17 mouse cellular contexts compared by ENCODE assay signal in the genomic region with DNA sequence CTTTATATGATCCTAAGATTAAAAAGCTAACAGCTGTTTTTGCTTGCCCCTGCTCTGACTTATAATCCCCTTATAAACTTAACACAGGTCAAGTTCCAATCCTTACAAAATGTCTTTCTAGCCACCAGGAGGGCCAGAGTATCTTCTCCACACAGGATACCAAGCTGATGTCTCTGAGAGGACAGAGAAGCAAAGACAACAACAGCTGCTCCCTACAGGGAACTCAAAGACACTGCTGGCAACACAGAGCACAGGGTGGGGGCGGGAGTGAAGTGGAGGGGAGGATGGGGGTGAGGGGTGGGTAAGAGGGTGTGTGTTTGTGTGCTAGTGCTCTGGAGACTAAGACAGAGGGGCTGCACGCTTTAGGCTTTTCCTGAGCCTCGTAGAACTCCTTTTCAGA. TPM values are rescaled to one million over a fixed set of nuclear protein-coding genes. Genes with fewer than 3 reads are reported as not detected.
DNase-seq lines count a peak whose midpoint lies in the region; ATAC-seq and TF ChIP-seq lines count a peak whose summit lies in the region.
"Had no signal": no experiment of that assay in that cellular context is flagged by ENCODE, and none has a peak within 500 bp of the region (broad histone marks: within the 10 kb centered on the region; RNA-seq: fewer than 3 reads in every experiment).

No protein-coding gene starts in this region.

- peaks cover 22% of the 10 kb centered on the region for H3K36me3 ChIP-seq in heart, embryonic 12.5 days
- H3K36me3 ChIP-seq in midbrain, embryonic 11.5 days (ENCODE audit: control insufficient read depth, insufficient read depth, low read length): no peaks in the 10 kb centered on the region
- H3K36me3 ChIP-seq in midbrain, embryonic 16.5 days (ENCODE audit: control insufficient read depth, insufficient read depth, low read length): peaks cover 6% of the 10 kb centered on the region; the same call in 1 of the 2 replicates
- peaks cover 9% of the 10 kb centered on the region; the same call in 1 of the 2 replicates for H3K36me3 ChIP-seq in midbrain, postnatal 0 days (ENCODE audit: insufficient read depth, low read length)
- H3K36me3 ChIP-seq: intestine, embryonic 15.5 days had no signal

- H3K4me2 ChIP-seq in heart, embryonic 12.5 days: no peak overlapping the region
- no peak overlapping the region for H3K4me2 ChIP-seq in midbrain, embryonic 11.5 days
- H3K4me2 ChIP-seq in midbrain, embryonic 16.5 days (ENCODE audit: low read length): no peak overlapping the region
- no peak overlapping the region for H3K4me2 ChIP-seq in midbrain, postnatal 0 days (ENCODE audit: low read depth, low read length, poor library complexity, severe bottlenecking)
- H3K4me2 ChIP-seq: forebrain, embryonic 15.5 days; intestine, embryonic 15.5 days; liver, embryonic 15.5 days had no signal

- no peak overlapping the region for H3K27ac ChIP-seq in heart, embryonic 12.5 days (ENCODE audit: poor library complexity, severe bottlenecking)
- no peak overlapping the region for H3K27ac ChIP-seq in midbrain, embryonic 11.5 days (ENCODE audit: low read depth, low read length)
- H3K27ac ChIP-seq in midbrain, embryonic 16.5 days (ENCODE audit: low read length): no peak overlapping the region
- no peak overlapping the region for H3K27ac ChIP-seq in midbrain, postnatal 0 days (ENCODE audit: low read depth, low read length)
- H3K27ac ChIP-seq: forebrain, embryonic 15.5 days; heart, adult 2 months; intestine, embryonic 15.5 days; liver, embryonic 15.5 days had no signal

- no peak for TF ChIP-seq CTCF in brain, embryonic 14.5 days (IDR thresholded peaks at IDR 0.05; ENCODE audit: borderline replicate concordance, extremely low read depth, insufficient read depth, insufficient read length)
- TF ChIP-seq CTCF in midbrain, postnatal 0 days (IDR thresholded peaks at IDR 0.05): no peak

- no peak for ATAC-seq in heart, embryonic 12.5 days (ENCODE audit: insufficient number of reproducible peaks, low FRiP score)
- peak; percentile 67 for ATAC-seq in midbrain, embryonic 11.5 days (ENCODE audit: low FRiP score)
- no peak for ATAC-seq in midbrain, embryonic 16.5 days
- peak; percentile 39; the same call in 1 of the 2 replicates for ATAC-seq in midbrain, postnatal 0 days (ENCODE audit: low FRiP score)
- ATAC-seq: forebrain, embryonic 15.5 days had no signal

- no peaks in the 10 kb centered on the region for H3K9me3 ChIP-seq in heart, embryonic 12.5 days (replicated peaks)
- no peaks in the 10 kb centered on the region for H3K9me3 ChIP-seq in midbrain, embryonic 11.5 days (ENCODE audit: control insufficient read depth, low read length)
- H3K9me3 ChIP-seq in midbrain, embryonic 16.5 days (replicated peaks; ENCODE audit: control insufficient read depth, low read length, poor library complexity, severe bottlenecking): no peaks in the 10 kb centered on the region
- H3K9me3 ChIP-seq in midbrain, postnatal 0 days (ENCODE audit: low read length): no peaks in the 10 kb centered on the region
- H3K9me3 ChIP-seq: forebrain, embryonic 15.5 days; intestine, embryonic 15.5 days; liver, embryonic 15.5 days had no signal

- no peak for DNase-seq in heart, postnatal 14 days
- no peak for DNase-seq in midbrain, embryonic 11.5 days (ENCODE audit: low spot score, missing footprints)
- DNase-seq in brain, embryonic 14.5 days (ENCODE audit: low read depth): peak; percentile 29
- DNase-seq in midbrain, postnatal 0 days (ENCODE audit: low spot score): peak; percentile 26
- DNase-seq in adrenal gland, postnatal 36 days: no peak
- DNase-seq: cerebellum, adult 18-20 months; gastrocnemius, postnatal 10 days; heart, adult 2 months; right cerebral cortex, postnatal 14 days; thymus, postnatal 4 days had no signal

- H3K9ac ChIP-seq in heart, embryonic 12.5 days: peak overlapping the region; percentile 39
- no peak overlapping the region for H3K9ac ChIP-seq in midbrain, embryonic 11.5 days (ENCODE audit: low read length)
- H3K9ac ChIP-seq in midbrain, embryonic 16.5 days (ENCODE audit: low read depth, low read length): no peak overlapping the region
- no peak overlapping the region for H3K9ac ChIP-seq in midbrain, postnatal 0 days (replicated peaks; ENCODE audit: low read length, poor library complexity, severe bottlenecking)
- H3K9ac ChIP-seq: forebrain, embryonic 15.5 days; intestine, embryonic 15.5 days; liver, embryonic 15.5 days had no signal

- no peaks in the 10 kb centered on the region for H3K27me3 ChIP-seq in heart, embryonic 12.5 days (replicated peaks)
- no peaks in the 10 kb centered on the region for H3K27me3 ChIP-seq in midbrain, embryonic 11.5 days (ENCODE audit: control insufficient read depth, insufficient read depth, low read length)
- H3K27me3 ChIP-seq in midbrain, embryonic 16.5 days (ENCODE audit: control insufficient read depth, insufficient read depth, low read depth, low read length): no peaks in the 10 kb centered on the region
- H3K27me3 ChIP-seq in midbrain, postnatal 0 days (ENCODE audit: insufficient read depth, low read length): no peaks in the 10 kb centered on the region
- H3K27me3 ChIP-seq: forebrain, embryonic 15.5 days; intestine, embryonic 15.5 days; liver, embryonic 15.5 days had no signal

- H3K4me1 ChIP-seq in heart, embryonic 12.5 days (replicated peaks): peaks cover 47% of the 10 kb centered on the region
- H3K4me1 ChIP-seq in midbrain, embryonic 11.5 days (ENCODE audit: control insufficient read depth, insufficient read depth, low read length): peaks cover 2% of the 10 kb centered on the region; the same call in 1 of the 2 replicates
- H3K4me1 ChIP-seq in midbrain, embryonic 16.5 days (ENCODE audit: control insufficient read depth, insufficient read depth, low read length): peaks cover 9% of the 10 kb centered on the region
- no peaks in the 10 kb centered on the region for H3K4me1 ChIP-seq in midbrain, postnatal 0 days (ENCODE audit: insufficient read depth, low read length)

- 57% methylated on average over 3 of the region's 3 CpGs for WGBS in heart, embryonic 12.5 days
- WGBS in midbrain, embryonic 11.5 days: 44% methylated on average over 3 of the region's 3 CpGs
- WGBS in midbrain, embryonic 16.5 days: 62% methylated on average over 3 of the region's 3 CpGs
- WGBS in midbrain, postnatal 0 days: 50% methylated on average over 3 of the region's 3 CpGs

- no peak for TF ChIP-seq POLR2A in brain, embryonic 14.5 days (IDR thresholded peaks at IDR 0.05; ENCODE audit: borderline replicate concordance, extremely low read depth, insufficient read depth, insufficient read length, poor library complexity, severe bottlenecking)

- no peak overlapping the region for H3K4me3 ChIP-seq in heart, embryonic 12.5 days
- H3K4me3 ChIP-seq in midbrain, embryonic 11.5 days (ENCODE audit: low read depth, low read length): no peak overlapping the region
- no peak overlapping the region for H3K4me3 ChIP-seq in midbrain, embryonic 16.5 days (ENCODE audit: low read depth, low read length)
- no peak overlapping the region for H3K4me3 ChIP-seq in midbrain, postnatal 0 days (ENCODE audit: low read depth, low read length)
- H3K4me3 ChIP-seq: forebrain, embryonic 15.5 days; heart, adult 2 months; intestine, embryonic 15.5 days; liver, embryonic 15.5 days had no signal

- intact Hi-C loops in heart, postnatal 14 days (cut with DNase I): no loop called here

RNA-seq across cellular contexts. Expression of gene Siah2, which starts 14.6 kb away (rescaled TPM):
- 6.7 and 8.2 TPM in 2 replicates for polyA plus RNA-seq in heart, embryonic 12.5 days (2016; fragmentation: Nextera tagmentation; extraction: Ambion mirVana)
- total RNA-seq in heart, postnatal 14 days (2021): 10 to 100 TPM; 13.9 to 14.2 TPM
- 3.7 and 4.0 TPM in 2 replicates for polyA plus RNA-seq in midbrain, embryonic 11.5 days (2014; fragmentation: Nextera tagmentation; extraction: Ambion mirVana)
- 8.9 and 10.7 TPM in 2 replicates for polyA plus RNA-seq in midbrain, embryonic 16.5 days (2015; fragmentation: Nextera tagmentation; extraction: Ambion mirVana)
- polyA plus RNA-seq in brain, embryonic 14.5 days (2012; rRNA removed): 11.1 and 16.2 TPM in 2 replicates
- total RNA-seq in midbrain, postnatal 0 days (2014; rRNA removed): 24.8 and 25.7 TPM in 2 replicates
- polyA plus RNA-seq in midbrain, postnatal 0 days (2015; fragmentation: Nextera tagmentation; extraction: Ambion mirVana): 11.4 and 13.1 TPM in 2 replicates
- total RNA-seq in adrenal gland, postnatal 36 days (2021): 10 to 100 TPM; 29.5 to 30.1 TPM

RNA-seq across cellular contexts. Expression of gene Erich6, which starts 40.6 kb away (rescaled TPM):
- 0.19 TPM in 1 of 2 replicates, not detected in the other for polyA plus RNA-seq in heart, embryonic 12.5 days (2016; fragmentation: Nextera tagmentation; extraction: Ambion mirVana)
- total RNA-seq in heart, postnatal 14 days (2021): under 1 TPM in 1 of 2 experiments, not detected in 1; 0.10 TPM
- polyA plus RNA-seq in midbrain, embryonic 11.5 days (2014; fragmentation: Nextera tagmentation; extraction: Ambion mirVana): 0.08 TPM in 1 of 2 replicates, not detected in the other
- polyA plus RNA-seq in midbrain, embryonic 16.5 days (2015; fragmentation: Nextera tagmentation; extraction: Ambion mirVana): 0.19 and 0.26 TPM in 2 replicates
- polyA plus RNA-seq in brain, embryonic 14.5 days (2012; rRNA removed): 0.26 and 0.33 TPM in 2 replicates
- total RNA-seq in midbrain, postnatal 0 days (2014; rRNA removed): 0.66 and 1.5 TPM in 2 replicates
- 0.20 and 0.44 TPM in 2 replicates for polyA plus RNA-seq in midbrain, postnatal 0 days (2015; fragmentation: Nextera tagmentation; extraction: Ambion mirVana)
- under 1 TPM in 1 of 2 experiments, not detected in 1; 0.17 TPM for total RNA-seq in adrenal gland, postnatal 36 days (2021)
- total RNA-seq: ES-E14; heart, adult 2 months; heart, postnatal 25 days had no signal
- polyA plus RNA-seq: intestine, embryonic 15.5 days; liver, embryonic 15.5 days had no signal

Comparison
In these comparisons a context has a peak if more than half of its experiments do, and no peak if none do; other contexts are left out.
1. ATAC-seq: peak in midbrain, embryonic 11.5 days (single experiment) and midbrain, postnatal 0 days (single experiment); none in heart, embryonic 12.5 days (single experiment) and midbrain, embryonic 16.5 days (single experiment).
2. DNase-seq: peak in brain, embryonic 14.5 days (single experiment) and midbrain, postnatal 0 days (single experiment); none in heart, postnatal 14 days (0 of 2), midbrain, embryonic 11.5 days (single experiment) and adrenal gland, postnatal 36 days (0 of 2).